Mouse (Mus musculus) CH12.LX (cell line): ENCODE measurements around the gene Pdlim1. TPM values are rescaled to one million over a fixed set of nuclear protein-coding genes. Genes with fewer than 3 reads are reported as not detected.

Experiments used
- polyA plus RNA-seq: library from polyadenylated mRNA; unstranded; fragments of >175 nt; gene quantifications from 2 replicates; pipeline ENCODE4 v1.2.1, GENCODE M21; 2012; ENCODE audit warnings: low read depth; ENCODE audit not compliant: insufficient read length
- total RNA-seq, 2 experiments: library from RNA; depleted of rRNA; stranded (reverse); fragments of 300-350 nt in 1 of 2; fragments of >200 nt in 1 of 2; gene quantifications; 2 replicates each; pipeline ENCODE4 v1.2.3; 2012 to 2014

Gene Pdlim1
- total and polyA plus RNA-seq, 3 experiments = 15.1 to 54.9 (median 18.7) TPM

Other genes starting within 250 kb of the Pdlim1 start
- not detected in 2 replicates for gene Cyp2c54, start 198.0 kb downstream of the Pdlim1 start, total RNA-seq (2012; rRNA removed)
- not detected in 2 replicates for gene Cyp2c54, start 198.0 kb downstream of the Pdlim1 start, total RNA-seq (2014; rRNA removed)
- not detected in 2 replicates for gene Cyp2c54, start 198.0 kb downstream of the Pdlim1 start, polyA plus RNA-seq
- not detected in 2 replicates for gene Cyp2c50, start 182.2 kb downstream of the Pdlim1 start, total RNA-seq (2012; rRNA removed)
- not detected in 2 replicates for gene Cyp2c50, start 182.2 kb downstream of the Pdlim1 start, total RNA-seq (2014; rRNA removed)
- not detected in 2 replicates for gene Cyp2c50, start 182.2 kb downstream of the Pdlim1 start, polyA plus RNA-seq
- not detected in 2 replicates for gene Cyp2c70, start 84.5 kb downstream of the Pdlim1 start, total RNA-seq (2012; rRNA removed)
- gene Cyp2c70, start 84.5 kb downstream of the Pdlim1 start, total RNA-seq (2014; rRNA removed) = not detected in 2 replicates
- gene Cyp2c70, start 84.5 kb downstream of the Pdlim1 start, polyA plus RNA-seq = not detected in 2 replicates
- 2.6 and 3.6 TPM in 2 replicates for gene Sorbs1, start 241.9 kb upstream of the Pdlim1 start, total RNA-seq (2012; rRNA removed)
- gene Sorbs1, start 241.9 kb upstream of the Pdlim1 start, total RNA-seq (2014; rRNA removed) = 2.1 and 3.1 TPM in 2 replicates
- 6.2 and 9.3 TPM in 2 replicates for gene Sorbs1, start 241.9 kb upstream of the Pdlim1 start, polyA plus RNA-seq